Mouse (Mus musculus) C2C12 (cell line): ENCODE measurements around the gene Sh3rf3.

Experiments used
- CTCF ChIP-seq: IDR thresholded peaks from one replicate; pipeline ENCODE4 v1.5.1; 2011; ENCODE audit not compliant: control insufficient read depth, insufficient read depth, insufficient read length
- FOSL1 ChIP-seq: IDR thresholded peaks from one replicate; pipeline ENCODE4 v1.8.0; 2011; ENCODE audit warnings: mild to moderate bottlenecking, low read length; ENCODE audit not compliant: poor library complexity, insufficient read depth, severe bottlenecking
- MAX ChIP-seq: IDR thresholded peaks from one replicate; pipeline ENCODE4 v1.6.1; 2011; ENCODE audit warnings: mild to moderate bottlenecking, control low read depth
- MYOG ChIP-seq: IDR thresholded peaks from one replicate; pipeline ENCODE4 v1.6.1; 2011; ENCODE audit not compliant: control insufficient read depth, insufficient read length; ENCODE audit errors: extremely low read depth
- USF1 ChIP-seq: IDR thresholded peaks from one replicate; pipeline ENCODE4 v1.6.1; 2011; ENCODE audit warnings: low read depth, mild to moderate bottlenecking, control low read depth, moderate library complexity

DNA sequence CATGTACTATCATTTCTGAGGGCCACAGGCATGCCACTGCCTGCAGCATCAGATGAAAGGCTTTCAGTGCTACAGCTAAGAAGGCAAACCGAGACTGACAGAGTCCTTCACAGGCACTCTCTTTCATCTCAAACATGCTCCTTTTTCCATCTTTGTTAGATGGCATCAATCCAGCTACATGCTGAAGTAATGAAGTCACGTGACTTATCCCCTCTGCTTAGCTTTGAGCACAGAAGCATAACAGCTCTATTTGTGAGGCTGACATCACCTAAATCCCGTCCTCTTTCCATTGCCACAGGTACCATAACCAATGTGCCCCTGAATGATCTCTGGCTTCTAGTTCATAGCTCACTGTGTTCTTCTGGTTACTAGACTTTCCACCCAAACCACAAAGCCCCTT, 357.9 kb downstream of the Sh3rf3 start:
- TF ChIP-seq CTCF: no peak
- no peak for TF ChIP-seq FOSL1
- TF ChIP-seq MAX: no peak
- TF ChIP-seq MYOG: no peak
- TF ChIP-seq USF1: no peak
